Mouse (Mus musculus): Measurements from ENCODE around the gene Rasl12. TPM values are rescaled to one million over a fixed set of nuclear protein-coding genes. Genes with fewer than 3 reads are reported as not detected.

Gene Rasl12
- polyA plus RNA-seq (2017; shearing (Covaris generic)): not detected

DNA sequence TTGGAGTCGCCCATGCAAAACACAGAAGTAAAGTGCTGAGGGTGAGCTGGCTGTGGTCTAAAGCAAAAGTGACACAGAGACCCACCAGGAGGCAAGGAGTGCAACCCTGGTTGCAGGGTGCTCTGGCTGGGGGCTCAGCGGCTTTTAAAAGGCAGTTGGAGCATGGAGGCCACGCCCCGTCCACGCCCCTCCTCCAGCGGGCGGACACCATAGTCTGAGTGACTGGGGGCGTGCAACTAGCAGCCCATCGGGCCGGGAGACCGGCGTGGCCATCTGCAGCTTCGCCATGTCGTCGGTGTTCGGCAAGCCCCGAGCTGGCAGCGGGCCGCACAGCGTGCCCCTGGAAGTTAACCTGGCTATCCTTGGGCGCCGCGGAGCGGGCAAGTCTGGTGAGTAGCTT is at the start of gene Rasl12:
Rasl12 (plus strand) TSS at position 228 of the 400 bp plus-strand sequence.

GRCm38 (mm10) chr9:65360641-65361448 is 37.5 kb upstream of the Rasl12 start, which contains the start of gene Ubap1l:
Gene Ubap1l (plus strand): TSS chr9:65361041.

GRCm38 (mm10) chr9:65391613-65391964 is 6.7 kb upstream of the Rasl12 start, which contains the start of gene Kbtbd13:
Gene Kbtbd13 (minus strand): TSS chr9:65391652.

DNA sequence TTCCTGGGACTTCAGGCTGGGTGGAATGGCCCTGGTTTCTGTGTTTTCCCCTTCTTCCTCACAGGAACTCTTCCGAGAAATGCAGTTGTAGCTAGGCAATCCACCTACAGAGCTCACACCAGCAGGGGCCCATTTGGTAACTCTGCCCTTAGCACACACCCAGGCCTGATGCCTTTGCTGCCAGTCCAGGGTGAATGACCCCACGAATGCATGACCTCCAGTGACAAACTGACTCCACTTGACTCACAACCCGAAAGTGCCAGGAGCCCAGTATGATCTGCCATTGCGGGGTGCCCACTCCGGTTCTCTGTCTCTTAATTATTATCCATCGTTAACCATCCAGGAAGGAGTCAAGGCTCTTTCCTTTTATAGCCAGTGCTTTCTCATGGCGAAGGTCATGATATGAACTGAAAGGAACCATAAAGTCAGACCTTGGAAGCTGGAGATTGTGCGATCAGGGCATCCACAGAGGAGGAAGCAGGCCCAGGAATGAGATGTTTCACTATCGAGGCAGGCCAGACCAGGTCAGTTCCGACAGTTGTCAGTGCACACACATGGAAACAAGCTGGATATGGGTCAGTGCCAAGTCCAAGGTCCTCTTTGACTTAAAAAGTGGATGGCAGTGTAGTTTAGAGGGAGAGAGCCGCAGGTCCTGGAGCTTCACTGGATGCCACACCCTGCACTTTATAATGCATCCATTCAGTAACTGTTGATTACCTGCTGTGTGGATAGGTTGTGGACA is 24.6 kb downstream of the Rasl12 start, which contains the start of gene Slc51b:
Slc51b (minus strand) TSS at position 196 of the 742 bp plus-strand sequence.

DNA sequence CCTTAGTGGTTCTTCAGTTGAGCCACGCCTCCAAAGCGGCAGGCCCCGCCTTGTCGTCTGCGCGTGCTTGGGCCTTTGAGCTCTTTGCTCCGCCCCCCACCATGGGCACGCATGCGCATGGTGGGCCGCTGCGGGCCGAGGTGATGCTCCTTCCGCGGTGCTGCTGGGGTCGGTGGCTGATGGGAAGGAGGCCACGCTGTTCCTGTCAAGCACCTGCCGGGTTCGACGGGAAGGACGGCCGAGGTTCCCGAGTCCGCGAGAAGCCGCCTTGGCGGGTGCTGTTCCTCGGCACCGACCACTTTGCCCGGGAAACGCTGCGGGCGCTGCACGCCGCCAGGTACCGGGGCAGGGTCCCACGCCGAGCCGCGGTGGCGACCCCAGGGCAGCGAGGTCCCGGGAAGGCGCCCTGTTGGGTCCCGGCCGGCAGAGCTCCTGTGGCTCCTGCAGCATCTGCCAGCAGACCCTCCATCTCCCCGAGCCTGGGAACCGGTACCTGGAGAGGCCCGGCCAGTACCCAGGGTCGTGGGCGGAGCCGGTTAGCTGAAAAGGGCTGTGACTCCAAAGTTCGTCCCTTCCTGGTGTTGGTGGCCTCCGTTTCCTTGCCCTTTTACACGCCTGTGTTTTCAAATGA is 37.5 kb downstream of the Rasl12 start, which contains the start of gene Mtfmt:
Mtfmt (plus strand) TSS at position 112 of the 631 bp plus-strand sequence.

DNA sequence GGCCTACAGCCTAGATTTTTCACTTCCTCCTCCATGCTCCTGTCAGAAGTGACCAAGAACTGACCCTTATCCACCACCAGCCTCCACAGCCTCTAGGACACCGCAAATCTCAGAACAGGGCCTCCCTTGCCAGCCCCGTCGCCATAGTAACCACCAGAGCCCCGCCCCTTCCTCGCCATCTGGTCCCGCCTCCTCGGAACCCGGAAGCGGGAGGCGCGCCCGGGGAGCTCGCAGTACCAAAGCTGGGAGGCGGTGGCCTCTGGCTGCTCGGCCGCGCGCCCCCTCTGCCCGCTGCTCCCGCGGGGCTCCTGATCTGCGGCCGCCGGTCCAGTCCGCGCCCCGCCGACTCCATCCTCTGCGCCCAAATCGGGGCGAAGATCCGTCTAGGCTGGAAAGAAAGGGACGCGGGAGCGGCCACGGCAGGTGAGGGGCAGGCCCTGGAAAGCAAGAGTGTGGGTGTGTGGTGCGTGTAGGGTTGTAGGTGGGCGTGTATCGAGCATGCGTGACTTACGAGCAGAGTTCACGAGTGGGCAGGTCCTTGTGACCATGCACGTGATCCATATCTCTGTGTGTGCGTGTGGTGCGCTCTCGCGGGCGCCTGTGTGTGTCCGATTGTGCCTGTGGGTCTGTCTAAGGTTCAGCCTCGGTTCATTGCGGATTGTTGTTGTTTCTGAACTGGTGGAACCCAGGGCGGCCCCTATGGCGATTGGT is 62.6 kb downstream of the Rasl12 start, which contains the start of gene Spg21:
Spg21 (plus strand) TSS at position 216 of the 711 bp plus-strand sequence.

Other genes with a start within 250 kb of the Rasl12 start
- 7.2 TPM for gene Parp16, start 203.2 kb upstream of the Rasl12 start, polyA plus RNA-seq (2017; shearing (Covaris generic))
- gene Cilp, start 133.3 kb upstream of the Rasl12 start, polyA plus RNA-seq (2017; shearing (Covaris generic)): not detected
- 50.9 TPM for gene Clpx, start 104.2 kb upstream of the Rasl12 start, polyA plus RNA-seq (2017; shearing (Covaris generic))
- gene Pdcd7, start 52.4 kb upstream of the Rasl12 start, polyA plus RNA-seq (2017; shearing (Covaris generic)): 3.6 TPM
- not detected for gene Ubap1l, start 37.5 kb upstream of the Rasl12 start, polyA plus RNA-seq (2017; shearing (Covaris generic))
- gene Kbtbd13, start 6.9 kb upstream of the Rasl12 start, polyA plus RNA-seq (2017; shearing (Covaris generic)): not detected
- gene Slc51b, start 24.4 kb downstream of the Rasl12 start, polyA plus RNA-seq (2017; shearing (Covaris generic)): not detected
- 45.0 TPM for gene Mtfmt, start 37.3 kb downstream of the Rasl12 start, polyA plus RNA-seq (2017; shearing (Covaris generic))
- gene Spg21, start 62.4 kb downstream of the Rasl12 start, polyA plus RNA-seq (2017; shearing (Covaris generic)): 86.3 TPM
- gene Ankdd1a, start 121.7 kb downstream of the Rasl12 start, polyA plus RNA-seq (2017; shearing (Covaris generic)): not detected
- gene Plekho2, start 181.5 kb downstream of the Rasl12 start, polyA plus RNA-seq (2017; shearing (Covaris generic)): 91.5 TPM
- 0.35 TPM for gene Pif1, start 188.7 kb downstream of the Rasl12 start, polyA plus RNA-seq (2017; shearing (Covaris generic))
- 0.95 TPM for gene Rbpms2, start 231.1 kb downstream of the Rasl12 start, polyA plus RNA-seq (2017; shearing (Covaris generic))

Measured in activated CD4-positive, CD25-positive, alpha-beta regulatory T cell, adult 9 weeks (primary cell).